Mouse (Mus musculus) urinary bladder, postnatal 14 days (tissue): Measurements from ENCODE around the gene Nr2e1.

ENCODE experiments used
- DNase-seq: peaks from one replicate; pipeline ENCODE4 v3.0.0; 2021; ENCODE audit warnings: low spot score

Gene Nr2e1

DNA sequence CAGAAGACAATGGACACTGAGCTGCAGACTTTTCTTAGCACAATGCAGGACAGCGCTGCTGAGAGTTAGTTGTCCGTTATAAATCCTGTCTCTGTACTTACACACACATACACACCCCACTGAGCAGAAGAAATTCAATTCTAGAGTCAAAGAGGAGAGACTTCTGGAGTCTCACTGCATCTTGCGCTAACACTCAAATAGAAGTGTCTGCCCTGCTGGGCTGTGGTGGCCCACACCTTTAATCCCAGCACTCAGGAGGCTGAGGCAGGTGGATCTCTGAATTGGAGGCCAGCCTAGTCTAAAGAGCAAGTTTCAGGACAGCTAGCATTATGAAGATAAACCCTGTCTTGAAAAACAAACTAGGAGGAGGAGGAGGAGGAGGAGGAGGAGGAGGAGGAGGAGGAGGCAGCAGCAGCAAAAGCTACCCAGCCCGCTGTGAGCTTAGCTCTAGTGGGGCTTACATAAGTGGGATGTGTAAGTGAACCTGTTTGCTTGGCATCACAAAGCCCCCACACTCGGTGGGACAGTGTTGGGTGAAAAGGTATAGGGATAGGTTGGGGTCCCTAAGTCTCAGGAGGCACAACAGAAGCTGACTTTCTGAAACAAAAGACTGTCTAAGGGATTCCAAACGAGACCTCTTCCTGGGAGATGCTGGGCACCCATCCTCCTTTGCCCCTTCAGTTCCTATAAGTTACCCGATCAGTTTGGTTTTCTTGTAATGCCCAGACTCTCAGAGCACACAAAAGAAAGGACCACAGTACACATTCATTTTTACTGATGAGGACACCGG is 4.7 kb upstream of the Nr2e1 start:
- no peak for DNase-seq

DNA sequence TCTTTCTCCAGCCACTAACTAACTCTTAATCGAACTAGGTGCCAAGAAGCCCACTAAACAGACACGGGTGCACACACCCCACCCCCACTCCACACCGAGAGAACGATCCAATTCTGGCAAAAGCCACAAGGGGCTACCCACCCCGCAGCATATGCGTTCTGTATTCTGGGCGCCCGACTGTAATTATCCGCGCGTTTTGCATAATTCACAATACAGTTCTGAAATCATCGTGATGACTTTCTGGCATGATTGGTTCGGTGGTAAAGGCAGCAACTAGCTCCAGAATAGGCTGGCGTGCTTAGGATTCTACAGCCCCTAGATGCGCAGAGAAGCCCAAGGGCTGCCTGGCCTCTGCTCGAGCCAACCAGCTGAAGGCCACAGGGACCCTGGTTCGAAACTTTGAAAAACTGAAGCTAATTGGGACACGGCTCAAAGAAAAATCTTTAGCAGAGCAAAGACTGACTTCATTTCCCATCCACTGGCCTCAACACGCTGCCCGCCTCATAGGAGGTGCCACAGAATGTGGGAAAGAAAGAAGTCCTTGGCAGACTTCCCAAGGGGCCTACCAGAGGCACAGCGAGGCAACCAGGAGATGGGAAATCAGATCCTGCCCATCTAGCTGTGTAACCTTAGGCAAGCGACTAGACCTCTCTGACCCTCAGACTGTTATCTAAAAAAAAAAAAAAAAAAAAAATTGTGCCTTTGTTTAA is 2.3 kb upstream of the Nr2e1 start:
- DNase-seq, result no peak

DNA sequence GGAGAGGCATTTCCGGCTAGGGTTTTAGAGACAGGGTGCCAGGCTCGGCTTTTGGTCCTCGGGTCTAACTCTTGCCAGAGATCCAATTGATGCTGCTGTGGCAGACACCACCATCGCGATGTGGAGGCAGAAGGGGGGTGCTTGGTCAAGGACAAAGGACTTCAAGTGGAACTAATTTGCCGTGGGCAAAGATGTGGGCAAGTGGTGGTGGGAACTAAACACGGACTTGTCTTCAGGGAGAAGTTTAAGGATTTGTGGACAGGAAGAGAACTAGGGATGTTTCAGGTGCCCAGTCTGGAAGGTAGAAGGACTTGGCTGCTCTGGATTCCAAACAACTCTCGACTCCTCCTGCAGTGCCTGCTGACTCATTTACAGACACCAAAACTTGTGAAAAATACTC is 1.7 kb upstream of the Nr2e1 start:
- no peak for DNase-seq

DNA sequence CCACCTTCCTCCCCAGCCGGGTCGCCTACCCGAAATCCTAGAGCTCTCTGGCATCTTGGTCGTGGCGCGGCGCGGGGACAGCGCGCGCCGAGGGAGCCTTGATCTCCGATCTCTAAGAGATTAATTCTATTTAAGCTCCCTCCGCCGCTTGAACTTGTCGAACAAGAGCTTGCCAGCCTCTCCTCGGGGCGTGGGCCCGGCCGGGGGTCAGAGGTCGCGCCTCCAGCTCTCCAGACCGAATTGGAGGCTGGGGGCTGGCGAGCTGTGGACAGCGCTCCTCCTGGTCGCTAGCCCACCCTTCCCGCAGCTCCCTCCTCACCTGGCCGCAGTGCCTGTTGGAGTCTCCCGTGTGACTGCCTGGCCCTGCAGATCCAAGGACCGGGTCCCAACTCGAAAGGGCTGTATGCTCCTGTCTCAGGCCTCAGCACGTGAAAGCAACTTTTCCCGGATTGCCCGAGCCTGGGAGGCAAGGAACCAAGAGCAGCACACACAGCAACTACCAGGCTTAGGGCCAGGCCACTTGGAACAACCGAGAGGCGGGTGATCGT is 1.1 kb upstream of the Nr2e1 start:
- no peak for DNase-seq

DNA sequence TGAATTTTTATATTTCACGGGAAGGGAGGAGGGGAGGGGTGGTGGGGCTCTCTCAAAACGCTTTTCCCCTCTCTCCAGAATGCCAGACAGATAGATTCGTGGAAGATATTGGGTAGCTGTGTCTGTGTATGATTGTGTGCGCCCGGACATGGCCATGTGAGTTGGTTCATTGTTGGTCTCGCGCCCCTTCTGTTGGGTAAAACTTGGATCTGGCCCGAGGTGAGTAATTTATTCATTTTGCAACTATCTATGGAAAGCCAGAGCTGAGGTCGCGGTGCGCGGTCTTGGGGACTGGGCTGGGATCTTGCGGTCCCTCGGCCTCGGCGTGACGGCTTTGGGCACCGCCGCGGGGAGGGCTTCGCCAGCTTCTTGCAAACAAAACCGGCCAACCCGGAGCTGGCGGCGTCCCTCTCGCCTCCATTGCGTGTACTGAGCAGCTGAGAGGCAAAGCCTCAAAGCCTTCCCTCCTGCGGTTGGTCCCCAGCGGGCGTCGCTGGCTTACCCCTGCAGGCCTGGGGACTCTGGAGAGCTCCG is 537 bp upstream of the Nr2e1 start:
- DNase-seq, result no peak

DNA sequence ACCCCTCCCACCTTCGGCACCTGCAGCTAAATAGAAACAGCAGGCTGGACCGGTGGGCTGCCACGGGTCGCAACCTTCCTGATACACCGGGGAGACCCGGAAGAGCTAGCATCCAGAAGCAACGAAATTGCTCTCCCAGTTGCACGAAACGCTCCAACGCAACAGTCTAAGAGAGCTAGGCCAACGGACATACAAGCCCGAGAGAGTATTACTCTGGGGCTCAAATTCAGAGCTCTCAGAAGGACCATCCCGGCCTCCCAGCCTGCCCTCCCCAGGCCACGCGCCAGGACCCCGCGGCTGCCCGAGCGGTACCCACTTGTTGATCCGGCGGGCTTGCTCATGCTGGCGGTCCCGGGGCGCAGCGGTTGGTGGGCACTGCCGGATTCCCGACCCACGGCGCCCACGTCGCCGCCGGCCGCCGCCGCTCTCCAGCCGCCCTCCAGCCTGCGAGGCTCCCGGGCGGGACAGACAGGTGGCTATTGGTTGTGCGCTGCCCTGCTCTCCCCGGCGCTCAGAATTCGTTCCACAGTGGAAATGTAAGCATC is 794 bp downstream of the Nr2e1 start:
- DNase-seq, result no peak

DNA sequence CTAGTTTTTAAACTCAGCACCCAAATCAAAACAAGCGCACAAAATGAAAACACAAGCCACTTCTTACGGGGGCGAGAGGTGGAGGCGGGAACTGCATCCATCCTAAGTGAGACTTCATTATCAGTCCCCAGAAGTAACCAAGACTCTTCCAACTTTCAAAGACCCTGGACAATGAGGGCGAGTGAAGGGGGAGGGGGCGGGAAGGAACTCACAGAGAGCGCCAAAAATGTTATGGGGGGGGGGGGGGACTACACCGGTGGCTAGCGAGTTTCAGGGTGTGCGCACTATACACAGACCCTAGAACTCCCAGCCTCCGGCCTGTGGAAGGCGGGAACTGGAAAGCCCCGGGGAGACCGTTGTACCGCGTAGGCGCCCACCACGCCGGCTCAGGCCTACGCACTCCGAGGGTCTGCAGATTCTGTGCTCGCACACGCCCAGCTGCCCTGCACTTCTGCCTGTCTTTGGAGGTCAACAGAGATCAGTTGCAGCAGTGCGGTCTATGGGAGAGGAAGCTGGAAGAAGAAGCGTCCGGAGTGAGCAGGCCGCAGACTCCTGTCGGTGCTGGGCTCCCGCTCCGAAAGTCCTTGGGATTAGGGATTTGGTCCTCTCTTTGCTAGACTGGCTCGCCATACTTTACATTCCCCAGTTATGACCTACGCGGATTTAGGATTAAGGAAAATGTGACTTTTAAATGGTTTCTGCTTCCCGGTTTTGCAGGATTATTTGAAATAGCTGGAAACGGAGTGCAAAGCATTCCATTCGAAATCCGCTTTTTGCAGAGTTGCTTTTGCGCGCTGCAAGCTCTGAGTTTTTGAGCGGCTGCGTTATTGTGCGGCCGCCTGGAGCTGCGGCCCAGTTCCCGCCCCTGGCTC is 1.5 kb downstream of the Nr2e1 start:
- no peak for DNase-seq

DNA sequence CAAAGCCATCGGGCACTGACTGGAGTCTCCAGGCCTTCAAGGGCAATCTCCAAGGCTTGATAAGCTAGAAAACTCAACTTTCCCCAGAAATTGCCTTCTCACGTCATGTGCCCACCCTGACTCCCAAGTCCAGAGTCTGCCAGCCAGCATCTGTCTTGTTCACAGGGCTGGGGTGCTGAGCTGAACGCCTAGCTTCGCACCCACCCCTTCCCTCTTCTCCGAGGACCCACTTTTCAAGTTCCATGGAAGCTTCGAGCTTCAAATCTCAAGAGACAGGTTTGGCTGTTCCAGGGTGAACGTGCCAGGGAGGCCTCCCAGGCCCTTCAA is 2.5 kb downstream of the Nr2e1 start:
- no peak for DNase-seq

DNA sequence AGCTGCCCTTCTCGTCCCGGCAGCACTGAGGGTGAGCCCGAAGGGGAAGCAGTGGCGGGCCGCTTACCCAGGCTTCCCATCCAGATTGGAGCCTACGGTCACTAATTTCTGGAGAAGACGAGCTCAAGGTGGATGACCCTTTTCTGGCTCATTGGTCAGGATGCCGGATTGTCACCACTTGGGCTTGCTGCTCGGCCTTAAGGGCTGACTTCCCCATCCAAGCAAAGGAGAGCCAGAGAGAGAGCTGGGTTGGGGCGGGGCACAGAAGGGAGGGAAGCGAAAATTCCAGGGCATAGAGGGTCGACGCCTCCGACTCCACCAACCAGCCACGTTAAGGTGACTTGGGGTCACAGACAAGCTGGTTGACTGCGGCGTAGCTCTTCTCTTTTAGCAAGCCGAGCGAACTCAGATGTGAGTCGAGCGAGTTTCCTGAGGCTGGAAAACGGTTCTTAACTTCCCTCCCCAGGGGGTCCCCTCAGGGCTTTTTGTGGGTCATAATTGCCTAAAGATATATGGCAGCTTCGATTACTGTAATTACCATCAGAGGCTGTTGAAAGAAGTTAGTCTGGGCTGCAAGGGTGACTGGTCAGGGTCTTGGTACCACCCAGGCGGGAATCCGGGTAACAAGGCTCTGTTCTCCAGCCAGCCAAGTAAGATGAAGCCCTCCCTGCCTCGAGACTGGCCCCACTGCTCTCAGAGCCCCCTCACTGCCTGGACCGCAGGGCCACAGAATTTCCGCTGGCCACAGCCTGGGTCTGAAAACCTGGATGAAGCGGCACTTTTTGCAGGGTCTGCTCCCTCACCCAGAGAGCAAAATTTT is 3.1 kb downstream of the Nr2e1 start:
- no peak for DNase-seq

DNA sequence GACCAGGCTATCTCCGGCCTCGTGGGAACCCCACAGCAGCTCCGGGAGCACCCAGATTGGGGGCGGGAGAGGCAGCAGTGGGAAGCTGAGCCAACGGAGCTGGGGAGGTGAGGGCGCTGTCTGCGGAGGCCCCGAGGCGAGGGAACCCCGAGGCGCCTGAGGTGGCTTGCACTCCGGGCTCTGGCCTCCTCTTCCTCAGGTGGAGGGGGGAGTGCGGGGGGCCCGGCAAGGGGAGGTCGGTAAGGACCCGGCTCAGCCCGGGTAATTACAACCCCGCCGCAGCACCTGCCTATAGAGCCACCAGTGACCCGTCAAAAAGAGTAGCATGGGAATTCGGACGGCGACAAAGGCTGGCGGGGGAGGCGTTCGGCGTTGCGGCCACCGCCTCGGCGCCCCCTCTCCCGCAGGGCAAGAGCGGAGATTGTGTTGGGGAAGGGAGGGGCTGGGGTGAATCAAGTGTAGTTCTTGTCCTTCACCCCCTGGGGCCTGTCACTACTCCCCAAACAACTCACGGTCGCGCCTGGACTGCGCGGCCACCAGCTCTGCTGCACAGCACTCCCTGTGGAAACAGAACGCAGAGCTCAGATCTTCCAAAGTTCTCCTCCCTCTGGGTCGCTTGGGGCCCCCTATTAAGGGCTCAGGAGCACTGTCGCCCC is 3.8 kb downstream of the Nr2e1 start:
- no peak for DNase-seq

DNA sequence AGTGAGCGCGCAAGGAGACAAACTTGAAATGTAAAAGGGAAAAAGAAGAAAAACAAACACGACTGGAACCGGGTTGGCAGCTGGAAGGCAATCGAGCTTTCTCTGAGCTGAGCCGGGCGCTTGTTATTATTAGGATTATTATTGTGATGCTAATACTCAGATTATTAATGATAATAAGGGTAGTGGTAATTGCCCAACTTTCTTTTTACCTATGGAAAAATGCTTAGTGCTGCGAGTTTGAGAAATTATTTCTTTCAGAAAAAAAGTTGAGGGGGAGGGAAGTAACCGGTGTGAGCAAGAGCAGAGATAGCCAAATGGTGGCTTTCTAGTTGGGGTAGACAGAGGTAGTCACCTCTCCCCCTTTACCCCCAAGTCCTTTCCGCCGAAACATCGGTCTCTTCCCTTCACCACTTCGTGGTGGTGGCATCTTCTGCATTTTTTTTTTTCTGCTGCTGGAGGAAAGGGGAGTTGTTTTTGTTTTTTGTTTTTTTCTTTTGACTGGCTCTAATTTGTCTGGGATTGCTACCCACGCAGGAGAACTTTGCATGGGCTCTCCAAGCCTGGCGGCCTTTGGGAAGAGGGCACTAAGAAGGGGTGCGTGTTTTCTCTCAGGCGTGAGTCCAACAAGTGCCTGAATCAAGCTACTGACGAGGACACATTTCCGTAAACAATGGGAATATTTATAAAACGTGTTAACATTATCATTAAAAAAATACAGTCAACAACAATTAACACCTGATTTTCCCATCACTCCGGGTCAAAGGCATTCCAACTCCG is 4.5 kb downstream of the Nr2e1 start:
- no peak for DNase-seq

DNA sequence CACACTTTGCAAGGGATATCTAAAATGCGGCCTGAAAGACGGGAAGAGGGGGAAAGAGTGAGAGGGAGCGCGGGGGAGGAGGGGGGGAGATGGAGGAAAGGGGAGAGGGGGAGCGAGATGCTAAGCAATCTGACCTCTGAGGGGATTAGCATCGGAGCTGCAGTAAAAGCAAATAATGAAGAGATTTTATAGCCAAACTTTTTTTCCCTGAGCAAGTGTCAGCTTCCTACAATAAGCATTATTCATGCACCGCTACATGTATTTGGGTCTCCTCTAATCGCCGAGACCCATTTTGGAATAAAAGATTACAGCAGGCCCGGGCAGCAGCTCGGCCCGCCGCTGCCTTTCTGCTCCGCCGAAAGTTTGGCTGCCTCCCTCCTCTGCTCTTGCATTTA is 5.2 kb downstream of the Nr2e1 start:
- no peak for DNase-seq

DNA sequence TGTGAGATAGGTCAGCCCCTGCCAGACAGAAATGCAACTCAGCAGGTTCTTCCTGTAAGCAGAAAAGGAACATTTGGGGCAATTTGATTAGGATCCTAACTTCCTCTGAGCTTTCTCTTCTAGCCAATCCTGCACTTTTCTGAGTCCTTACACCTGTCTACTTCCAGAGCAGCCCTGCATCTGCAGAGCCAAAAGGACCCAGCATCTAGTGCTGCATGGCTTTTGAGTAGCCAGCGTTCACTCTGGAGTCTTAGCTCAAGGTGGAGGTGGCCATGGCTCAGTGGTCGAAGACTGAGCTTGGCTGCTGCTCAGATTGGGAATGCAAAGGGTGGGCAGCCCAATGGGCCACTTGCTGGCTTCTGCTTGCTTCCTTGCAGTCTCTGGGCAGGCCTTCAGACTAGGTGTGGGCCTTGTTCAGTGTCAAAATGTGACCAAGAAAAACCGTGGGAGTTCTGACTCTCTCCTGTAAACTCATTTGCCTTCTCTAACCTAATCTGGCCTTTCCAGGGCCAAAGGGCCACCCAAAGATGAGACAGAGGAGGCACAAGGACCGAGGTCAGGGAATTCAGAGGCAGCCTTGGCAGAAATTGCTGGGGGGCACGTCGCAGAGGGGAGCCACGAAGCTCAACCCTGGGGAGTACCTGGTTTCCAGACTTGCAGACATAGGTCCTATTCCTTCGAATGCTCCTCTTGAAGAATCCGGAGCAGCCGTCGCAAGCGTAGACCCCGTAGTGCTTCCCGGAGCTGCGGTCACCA is 5.7 kb downstream of the Nr2e1 start:
- DNase-seq, result no peak

DNA sequence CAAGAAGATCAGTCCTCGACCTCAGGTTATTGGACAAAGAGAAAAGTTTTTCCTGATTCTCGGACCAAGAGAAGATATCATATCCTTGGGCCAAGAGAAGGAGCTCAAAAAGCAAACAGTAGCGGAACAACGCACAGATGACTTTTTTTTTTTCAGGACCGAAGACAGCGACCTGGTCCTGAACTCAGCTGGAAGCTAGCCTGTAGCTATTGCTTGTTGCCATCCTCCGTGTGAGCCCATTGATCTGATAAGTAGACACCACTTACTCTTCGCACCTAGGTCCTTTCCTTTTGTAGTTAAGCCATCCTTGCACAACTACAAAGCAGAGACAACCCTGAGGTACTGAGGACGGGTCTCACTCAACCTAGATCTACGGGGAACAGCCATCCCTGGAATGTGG is 8.8 kb downstream of the Nr2e1 start:
- no peak for DNase-seq

DNA sequence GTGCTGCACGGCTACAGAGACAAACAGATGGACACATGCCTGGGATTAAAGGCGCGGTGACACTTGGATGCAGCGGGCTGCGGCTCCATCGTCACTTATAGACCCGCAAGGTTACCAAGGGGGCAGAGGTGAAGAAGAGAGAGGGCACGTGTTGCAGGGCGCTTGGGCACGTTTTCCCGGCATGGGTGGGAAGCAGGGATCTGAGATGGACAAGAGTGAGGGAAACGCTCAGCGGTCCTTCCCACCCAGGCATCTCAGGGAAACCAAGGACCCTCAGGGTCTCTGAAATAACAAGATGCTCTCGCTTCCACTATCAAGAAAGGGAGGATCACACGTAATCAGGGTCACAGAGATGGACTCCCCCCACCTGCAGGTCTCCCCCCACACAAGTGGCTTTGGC is 10.5 kb downstream of the Nr2e1 start:
- no peak for DNase-seq

DNA sequence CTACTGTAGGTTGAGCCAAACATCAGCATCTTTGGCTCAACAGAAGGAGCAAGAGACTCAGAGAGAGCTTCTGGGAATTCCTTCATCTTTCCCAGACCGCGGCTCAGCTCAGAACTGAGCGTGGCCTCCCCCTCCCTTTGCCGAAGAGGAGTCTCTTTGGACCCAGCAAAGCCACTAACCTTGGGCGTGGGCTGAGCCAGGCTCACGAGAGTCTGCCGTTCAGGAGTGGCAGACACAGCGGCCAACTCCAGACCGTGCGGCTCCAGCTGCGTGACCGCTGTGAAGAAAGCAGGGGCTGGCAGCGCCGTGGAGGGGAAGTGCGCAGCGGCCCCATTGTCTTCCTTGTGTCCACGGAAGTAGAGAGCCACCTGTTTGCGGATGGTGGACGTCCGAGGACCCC is 10.9 kb downstream of the Nr2e1 start:
- DNase-seq, result no peak

DNA sequence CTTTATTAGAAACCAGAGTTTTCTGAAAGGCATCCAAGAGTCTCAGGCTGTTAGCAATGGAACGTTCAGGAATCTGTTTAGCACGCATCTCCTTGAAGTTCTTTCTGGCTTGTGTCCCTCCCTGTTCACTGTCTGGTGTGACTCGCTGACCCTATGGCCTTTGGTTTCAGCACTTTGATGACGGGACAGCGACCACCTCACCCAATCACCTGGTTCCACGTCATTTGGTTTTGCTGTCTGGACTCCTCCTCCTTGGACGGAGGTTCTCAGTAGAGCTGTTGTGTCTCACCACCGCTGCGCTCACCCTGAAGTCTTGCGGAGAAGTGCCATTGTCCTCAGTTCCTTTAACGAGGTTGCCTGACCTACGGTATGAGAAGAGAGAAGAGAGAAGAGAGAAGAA is 21.2 kb downstream of the Nr2e1 start:
- DNase-seq, result no peak

DNA sequence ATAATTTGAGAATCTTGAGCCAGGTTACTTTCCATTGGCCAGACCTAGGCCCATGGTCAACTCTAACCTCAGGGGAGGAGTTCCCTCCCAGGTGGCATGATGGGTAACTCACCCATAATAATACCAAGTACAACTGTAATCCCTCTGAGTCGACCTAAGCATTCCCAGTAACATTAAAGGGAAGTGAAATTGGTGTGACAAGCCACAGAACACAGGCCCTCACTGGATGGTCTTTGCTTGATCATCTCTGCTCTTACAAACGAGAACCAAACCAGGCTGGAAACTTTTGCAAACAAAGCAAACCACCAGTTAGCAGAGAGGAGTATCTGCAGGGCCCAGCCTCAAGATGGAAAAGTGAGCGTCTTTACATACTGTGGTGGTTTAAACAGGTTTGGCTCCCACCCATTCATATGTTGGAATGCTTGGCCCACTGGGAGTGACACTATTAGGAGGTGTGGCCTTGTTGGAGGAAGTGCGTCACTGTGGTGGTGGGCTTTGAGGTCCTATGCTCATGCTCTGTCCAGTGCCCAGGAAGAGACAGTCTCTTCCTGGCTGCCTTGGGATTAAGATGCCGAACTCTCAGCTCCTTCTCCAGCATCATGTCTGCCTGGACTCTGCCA is 23.7 kb downstream of the Nr2e1 start:
- no peak for DNase-seq

DNA sequence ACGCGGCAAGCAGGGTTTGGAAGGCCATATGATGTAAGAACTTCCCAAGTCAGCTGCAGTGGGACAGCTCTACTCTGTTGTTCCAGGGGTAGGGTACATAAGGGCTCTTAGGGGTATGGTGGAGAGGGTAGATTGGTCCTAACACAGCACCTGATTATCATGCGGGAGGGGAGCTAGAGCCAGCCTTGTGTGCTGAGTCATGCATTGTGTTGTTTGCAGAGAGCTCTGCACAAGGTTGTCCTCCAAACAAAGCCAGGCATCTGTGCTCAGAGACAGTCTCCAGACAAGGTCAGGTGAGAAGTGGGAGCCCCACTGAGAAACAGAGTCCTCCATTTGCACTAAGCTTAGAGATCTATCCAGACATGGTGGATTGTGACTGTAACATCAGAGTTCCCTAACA is 36.9 kb downstream of the Nr2e1 start:
- no peak for DNase-seq
